Mouse (Mus musculus): ENCODE data around the gene Dolpp1. TPM values are rescaled to one million over a fixed set of nuclear protein-coding genes. Genes with fewer than 3 reads are reported as not detected.

Gene Dolpp1
- polyA plus RNA-seq, 1 experiment = 19.4 TPM

- Histone ChIP-seq H3K27me3 (ENCODE audit: control insufficient read depth, insufficient read depth, insufficient read length) (no peaks in the 10 kb centered on the region), H3K79me2 (ENCODE audit: control insufficient read depth, insufficient read depth) (peaks cover 57% of the 10 kb centered on the region), H3K79me3 (ENCODE audit: low read depth) (peaks cover 16% of the 10 kb centered on the region), H3K4me3 (ENCODE audit: insufficient read depth, poor library complexity, severe bottlenecking) (no peak overlapping the region), H3ac (ENCODE audit: control insufficient read depth, insufficient read length, low read depth) (peak overlapping the region; percentile 5), H3K36me3 (ENCODE audit: control insufficient read depth, insufficient read depth) (peaks cover 74% of the 10 kb centered on the region)
- no peak for TF ChIP-seq MYOG (IDR thresholded peaks at IDR 0.05; ENCODE audit: control insufficient read depth, extremely low read depth, insufficient read length)
- no peak for TF ChIP-seq MYOD1 (IDR thresholded peaks at IDR 0.05; ENCODE audit: control insufficient read depth, insufficient read length, low read depth)
- no peak for TF ChIP-seq MAX (IDR thresholded peaks at IDR 0.05)
Measured at GRCm38 (mm10) chr2:30443281-30443680, 51.2 kb downstream of the Dolpp1 start.

GRCm38 (mm10) chr2:30444006-30444405 lies 52.0 kb downstream of the Dolpp1 start:
- peaks cover 57% of the 10 kb centered on the region for H3K79me2 ChIP-seq (ENCODE audit: control insufficient read depth, insufficient read depth)
- no peaks in the 10 kb centered on the region for H3K27me3 ChIP-seq (ENCODE audit: control insufficient read depth, insufficient read depth, insufficient read length)
- no peak overlapping the region for H3ac ChIP-seq (ENCODE audit: control insufficient read depth, insufficient read length, low read depth)
- TF ChIP-seq MYOG (IDR thresholded peaks at IDR 0.05; ENCODE audit: control insufficient read depth, extremely low read depth, insufficient read length) = no peak
- peaks cover 73% of the 10 kb centered on the region for H3K36me3 ChIP-seq (ENCODE audit: control insufficient read depth, insufficient read depth)
- no peak overlapping the region for H3K4me3 ChIP-seq (ENCODE audit: insufficient read depth, poor library complexity, severe bottlenecking)
- peaks cover 16% of the 10 kb centered on the region for H3K79me3 ChIP-seq (ENCODE audit: low read depth)

- no peaks in the 10 kb centered on the region for H3K27me3 ChIP-seq (ENCODE audit: control insufficient read depth, insufficient read depth, insufficient read length)
- H3ac ChIP-seq (ENCODE audit: control insufficient read depth, insufficient read length, low read depth) = no peak overlapping the region
- peaks cover 73% of the 10 kb centered on the region for H3K36me3 ChIP-seq (ENCODE audit: control insufficient read depth, insufficient read depth)
- peaks cover 57% of the 10 kb centered on the region for H3K79me2 ChIP-seq (ENCODE audit: control insufficient read depth, insufficient read depth)
- H3K79me3 ChIP-seq (ENCODE audit: low read depth) = peaks cover 16% of the 10 kb centered on the region
- TF ChIP-seq FOSL1 (IDR thresholded peaks at IDR 0.05; ENCODE audit: insufficient read depth, low read length, poor library complexity, severe bottlenecking) (no peak), MYOD1 (IDR thresholded peaks at IDR 0.05; ENCODE audit: control insufficient read depth, insufficient read length, low read depth) (peak; percentile 30), USF1 (IDR thresholded peaks at IDR 0.05; ENCODE audit: low read depth) (no peak)
- no peak overlapping the region for H3K4me3 ChIP-seq (ENCODE audit: insufficient read depth, poor library complexity, severe bottlenecking)
Measured at GRCm38 (mm10) chr2:30444450-30444849, 52.4 kb downstream of the Dolpp1 start.

- Histone ChIP-seq H3K27me3 (ENCODE audit: control insufficient read depth, insufficient read depth, insufficient read length) (no peaks in the 10 kb centered on the region), H3K79me2 (ENCODE audit: control insufficient read depth, insufficient read depth) (peaks cover 57% of the 10 kb centered on the region), H3K79me3 (ENCODE audit: low read depth) (peaks cover 19% of the 10 kb centered on the region), H3K4me3 (ENCODE audit: insufficient read depth, poor library complexity, severe bottlenecking) (no peak overlapping the region), H3K36me3 (ENCODE audit: control insufficient read depth, insufficient read depth) (peaks cover 74% of the 10 kb centered on the region), H3ac (ENCODE audit: control insufficient read depth, insufficient read length, low read depth) (peak overlapping the region; percentile 55)
- TF ChIP-seq USF1 (IDR thresholded peaks at IDR 0.05; ENCODE audit: low read depth) = no peak
- TF ChIP-seq MAX (IDR thresholded peaks at IDR 0.05) = no peak
- TF ChIP-seq CEBPB (IDR thresholded peaks at IDR 0.05; ENCODE audit: low read depth) = peak; percentile 17
- no peak for TF ChIP-seq MYOG (IDR thresholded peaks at IDR 0.05; ENCODE audit: control insufficient read depth, extremely low read depth, insufficient read length)
- TF ChIP-seq MYOD1 (IDR thresholded peaks at IDR 0.05; ENCODE audit: control insufficient read depth, insufficient read length, low read depth) = peak; percentile 66
- no peak for TF ChIP-seq CTCF (IDR thresholded peaks at IDR 0.05; ENCODE audit: control insufficient read depth, insufficient read depth, insufficient read length)
Measured at GRCm38 (mm10) chr2:30445312-30445711, 53.3 kb downstream of the Dolpp1 start.

- H3K79me3 ChIP-seq (ENCODE audit: low read depth) = peaks cover 19% of the 10 kb centered on the region
- H3K27me3 ChIP-seq (ENCODE audit: control insufficient read depth, insufficient read depth, insufficient read length) = no peaks in the 10 kb centered on the region
- H3K36me3 ChIP-seq (ENCODE audit: control insufficient read depth, insufficient read depth) = peaks cover 80% of the 10 kb centered on the region
- no peak overlapping the region for H3ac ChIP-seq (ENCODE audit: control insufficient read depth, insufficient read length, low read depth)
- H3K79me2 ChIP-seq (ENCODE audit: control insufficient read depth, insufficient read depth) = peaks cover 57% of the 10 kb centered on the region
- H3K4me3 ChIP-seq (ENCODE audit: insufficient read depth, poor library complexity, severe bottlenecking) = no peak overlapping the region
- TF ChIP-seq FOSL1 (IDR thresholded peaks at IDR 0.05; ENCODE audit: insufficient read depth, low read length, poor library complexity, severe bottlenecking) (no peak), MYOG (IDR thresholded peaks at IDR 0.05; ENCODE audit: control insufficient read depth, extremely low read depth, insufficient read length) (no peak), MAX (IDR thresholded peaks at IDR 0.05) (no peak), USF1 (IDR thresholded peaks at IDR 0.05; ENCODE audit: low read depth) (no peak), CEBPB (IDR thresholded peaks at IDR 0.05; ENCODE audit: low read depth) (no peak), MYOD1 (IDR thresholded peaks at IDR 0.05; ENCODE audit: control insufficient read depth, insufficient read length, low read depth) (no peak), CTCF (IDR thresholded peaks at IDR 0.05; ENCODE audit: control insufficient read depth, insufficient read depth, insufficient read length) (no peak)
Measured at GRCm38 (mm10) chr2:30446891-30447826, 55.1 kb downstream of the Dolpp1 start.

DNA sequence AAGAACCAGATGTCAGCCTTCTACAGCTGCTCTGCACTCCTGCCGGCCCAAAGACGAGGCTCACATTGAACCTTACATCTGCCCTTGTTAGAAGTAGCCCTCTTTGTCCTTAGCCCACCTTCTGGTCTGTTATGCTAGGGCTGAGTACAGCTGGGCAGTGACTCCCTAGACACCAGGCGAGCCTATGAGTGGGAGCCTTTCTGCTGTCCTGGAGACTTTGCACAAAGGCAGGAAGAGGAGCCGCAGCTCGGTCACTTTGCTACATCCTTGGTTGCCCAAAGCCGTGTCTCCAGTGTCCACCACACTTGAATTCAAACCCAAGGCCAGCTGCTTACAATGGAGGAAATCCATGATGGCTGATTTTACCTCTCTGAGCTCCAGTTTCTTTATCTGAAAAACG lies 56.3 kb downstream of the Dolpp1 start:
- no peak overlapping the region for H3ac ChIP-seq (ENCODE audit: control insufficient read depth, insufficient read length, low read depth)
- no peaks in the 10 kb centered on the region for H3K27me3 ChIP-seq (ENCODE audit: control insufficient read depth, insufficient read depth, insufficient read length)
- H3K4me3 ChIP-seq (ENCODE audit: insufficient read depth, poor library complexity, severe bottlenecking) = no peak overlapping the region
- TF ChIP-seq FOSL1 (IDR thresholded peaks at IDR 0.05; ENCODE audit: insufficient read depth, low read length, poor library complexity, severe bottlenecking) (no peak), MYOD1 (IDR thresholded peaks at IDR 0.05; ENCODE audit: control insufficient read depth, insufficient read length, low read depth) (no peak), CTCF (IDR thresholded peaks at IDR 0.05; ENCODE audit: control insufficient read depth, insufficient read depth, insufficient read length) (no peak), MAX (IDR thresholded peaks at IDR 0.05) (no peak), MYOG (IDR thresholded peaks at IDR 0.05; ENCODE audit: control insufficient read depth, extremely low read depth, insufficient read length) (no peak), CEBPB (IDR thresholded peaks at IDR 0.05; ENCODE audit: low read depth) (no peak), USF1 (IDR thresholded peaks at IDR 0.05; ENCODE audit: low read depth) (no peak)
- H3K36me3 ChIP-seq (ENCODE audit: control insufficient read depth, insufficient read depth) = peaks cover 68% of the 10 kb centered on the region
- peaks cover 14% of the 10 kb centered on the region for H3K79me3 ChIP-seq (ENCODE audit: low read depth)
- H3K79me2 ChIP-seq (ENCODE audit: control insufficient read depth, insufficient read depth) = peaks cover 48% of the 10 kb centered on the region

Small RNA genes within 50 kb of the gene (microRNA-seq; reads per million reads assigned to microRNA genes)
- gene Gm47292 (ENCODE audit: borderline microRNAs expressed) = not detected

Other genes starting within 250 kb of the Dolpp1 start
- gene Endog, start 220.8 kb upstream of the Dolpp1 start, polyA plus RNA-seq (2012; fragmentation: generic; extraction: Trizol) = 16.1 TPM
- 33.4 TPM for gene Spout1, start 213.8 kb upstream of the Dolpp1 start, polyA plus RNA-seq (2012; fragmentation: generic; extraction: Trizol)
- gene Kyat1, start 186.4 kb upstream of the Dolpp1 start, polyA plus RNA-seq (2012; fragmentation: generic; extraction: Trizol) = 2.7 TPM
- 20.6 TPM for gene Lrrc8a, start 154.5 kb upstream of the Dolpp1 start, polyA plus RNA-seq (2012; fragmentation: generic; extraction: Trizol)
- 0.01 TPM for gene Gm28035, start 151.7 kb upstream of the Dolpp1 start, polyA plus RNA-seq (2012; fragmentation: generic; extraction: Trizol)
- gene Phyhd1, start 126.1 kb upstream of the Dolpp1 start, polyA plus RNA-seq (2012; fragmentation: generic; extraction: Trizol) = 1.4 TPM
- 0.16 TPM for gene Gm28038, start 111.2 kb upstream of the Dolpp1 start, polyA plus RNA-seq (2012; fragmentation: generic; extraction: Trizol)
- 28.3 TPM for gene Dolk, start 105.9 kb upstream of the Dolpp1 start, polyA plus RNA-seq (2012; fragmentation: generic; extraction: Trizol)
- 54.6 TPM for gene Nup188, start 105.9 kb upstream of the Dolpp1 start, polyA plus RNA-seq (2012; fragmentation: generic; extraction: Trizol)
- gene Sh3glb2, start 32.9 kb upstream of the Dolpp1 start, polyA plus RNA-seq (2012; fragmentation: generic; extraction: Trizol) = 60.0 TPM
- 29.4 TPM for gene Miga2, start 28.0 kb upstream of the Dolpp1 start, polyA plus RNA-seq (2012; fragmentation: generic; extraction: Trizol)
- gene Crat, start 23.6 kb downstream of the Dolpp1 start, polyA plus RNA-seq (2012; fragmentation: generic; extraction: Trizol) = 22.5 TPM
- 213 TPM for gene Ptpa, start 23.8 kb downstream of the Dolpp1 start, polyA plus RNA-seq (2012; fragmentation: generic; extraction: Trizol)
- 61.4 TPM for gene Ier5l, start 82.0 kb downstream of the Dolpp1 start, polyA plus RNA-seq (2012; fragmentation: generic; extraction: Trizol)
- 0.47 TPM for gene Cstad, start 202.8 kb downstream of the Dolpp1 start, polyA plus RNA-seq (2012; fragmentation: generic; extraction: Trizol)

All from C2C12 (cell line).